ENCODE assay signal across 10 mouse cellular contexts in genomic region chr5:100091263-100091594, GRCm38 (mm10). TPM values are rescaled to one million over a fixed set of nuclear protein-coding genes. Genes with fewer than 3 reads are reported as not detected.
DNase-seq lines count a peak whose midpoint lies in the region; ATAC-seq and TF ChIP-seq lines count a peak whose summit lies in the region.
"Had no signal": no experiment of that assay in that cellular context is flagged by ENCODE, and none has a peak within 500 bp of the region (broad histone marks: within the 10 kb centered on the region; RNA-seq: fewer than 3 reads in every experiment).

No protein-coding gene starts in this region.

- no peak for DNase-seq in kidney, postnatal 10 days
- peak; percentile 39 for DNase-seq in hindbrain, embryonic 14.5 days (ENCODE audit: low spot score)
- peak; percentile 61 for DNase-seq in midbrain, postnatal 0 days (ENCODE audit: low spot score)
- no peak for DNase-seq in thymus, postnatal 0 days (ENCODE audit: low spot score)
- no peak for DNase-seq in gastrocnemius, postnatal 4 days (ENCODE audit: low spot score in 2 of 2)
- DNase-seq: gastrocnemius, postnatal 36 days; layer of hippocampus, postnatal 36 days; liver, postnatal 0 days had no signal

- H3K9ac ChIP-seq in kidney, embryonic 16.5 days (replicated peaks; ENCODE audit: low read length) = 0 out of 2 replicates have a peak overlapping the region, but pooled peaks have one; percentile 1
- peak overlapping the region; percentile 39; the same call in 1 of the 2 replicates for H3K9ac ChIP-seq in forebrain, embryonic 12.5 days
- peak overlapping the region; percentile 18; the same call in 1 of the 2 replicates for H3K9ac ChIP-seq in hindbrain, embryonic 14.5 days
- no peak overlapping the region for H3K9ac ChIP-seq in midbrain, postnatal 0 days (replicated peaks; ENCODE audit: low read length, poor library complexity, severe bottlenecking)
- H3K9ac ChIP-seq: liver, postnatal 0 days had no signal

- no peaks in the 10 kb centered on the region for H3K9me3 ChIP-seq in kidney, embryonic 16.5 days (ENCODE audit: low read length)
- H3K9me3 ChIP-seq in forebrain, embryonic 12.5 days = no peaks in the 10 kb centered on the region
- no peaks in the 10 kb centered on the region for H3K9me3 ChIP-seq in hindbrain, embryonic 14.5 days (ENCODE audit: control insufficient read depth, low read length)
- H3K9me3 ChIP-seq in midbrain, postnatal 0 days (ENCODE audit: low read length) = no peaks in the 10 kb centered on the region

- no peaks in the 10 kb centered on the region for H3K27me3 ChIP-seq in kidney, embryonic 16.5 days (ENCODE audit: insufficient read depth, low read length)
- 0 out of 2 replicates have a peak, but pooled peaks cover 3% of the 10 kb centered on the region for H3K27me3 ChIP-seq in forebrain, embryonic 12.5 days
- H3K27me3 ChIP-seq in hindbrain, embryonic 14.5 days (ENCODE audit: control insufficient read depth, insufficient read depth, low read length) = no peaks in the 10 kb centered on the region
- H3K27me3 ChIP-seq in midbrain, postnatal 0 days (ENCODE audit: insufficient read depth, low read length) = no peaks in the 10 kb centered on the region

- H3K4me3 ChIP-seq in kidney, embryonic 16.5 days (ENCODE audit: low read length) = no peak overlapping the region
- no peak overlapping the region for H3K4me3 ChIP-seq in forebrain, embryonic 12.5 days (replicated peaks)
- H3K4me3 ChIP-seq in hindbrain, embryonic 14.5 days (replicated peaks; ENCODE audit: low read length) = no peak overlapping the region
- no peak overlapping the region for H3K4me3 ChIP-seq in midbrain, postnatal 0 days (ENCODE audit: low read depth, low read length)

- ATAC-seq in kidney, embryonic 16.5 days (ENCODE audit: low FRiP score, low TSS enrichment) = no peak
- ATAC-seq in forebrain, embryonic 12.5 days (ENCODE audit: low FRiP score) = peak; percentile 56
- peak; percentile 44 for ATAC-seq in hindbrain, embryonic 14.5 days (ENCODE audit: low FRiP score)
- peak; percentile 41; the same call in 1 of the 2 replicates for ATAC-seq in midbrain, postnatal 0 days (ENCODE audit: low FRiP score)
- ATAC-seq: liver, postnatal 0 days had no signal

- peaks cover 16% of the 10 kb centered on the region; the same call in 1 of the 2 replicates for H3K4me1 ChIP-seq in kidney, embryonic 16.5 days (ENCODE audit: insufficient read depth, low read length)
- H3K4me1 ChIP-seq in forebrain, embryonic 12.5 days = peaks cover 14% of the 10 kb centered on the region
- peaks cover 22% of the 10 kb centered on the region for H3K4me1 ChIP-seq in hindbrain, embryonic 14.5 days (replicated peaks; ENCODE audit: control insufficient read depth, insufficient read depth, low read length)
- H3K4me1 ChIP-seq in midbrain, postnatal 0 days (ENCODE audit: insufficient read depth, low read length) = 0 out of 2 replicates have a peak, but pooled peaks cover 6% of the 10 kb centered on the region

- H3K27ac ChIP-seq in kidney, embryonic 16.5 days (ENCODE audit: low read length) = no peak overlapping the region
- peak overlapping the region; percentile 76 for H3K27ac ChIP-seq in forebrain, embryonic 12.5 days
- H3K27ac ChIP-seq in hindbrain, embryonic 14.5 days = peak overlapping the region; percentile 81
- H3K27ac ChIP-seq in midbrain, postnatal 0 days (ENCODE audit: low read depth, low read length) = peak overlapping the region; percentile 55; the same call in 1 of the 2 replicates

- WGBS in kidney, embryonic 16.5 days = 37% methylated on average over 10 of the region's 10 CpGs
- 37% methylated on average over 10 of the region's 10 CpGs for WGBS in forebrain, embryonic 12.5 days
- 25% methylated on average over 10 of the region's 10 CpGs for whole genome bisulfite sequencing in hindbrain, embryonic 14.5 days
- 28% methylated on average over 10 of the region's 10 CpGs for WGBS in midbrain, postnatal 0 days

- peak overlapping the region; percentile 31 for H3K4me2 ChIP-seq in kidney, embryonic 16.5 days (replicated peaks; ENCODE audit: low read depth, low read length)
- peak overlapping the region; percentile 36 for H3K4me2 ChIP-seq in forebrain, embryonic 12.5 days
- peak overlapping the region; percentile 34 for H3K4me2 ChIP-seq in hindbrain, embryonic 14.5 days (replicated peaks)
- H3K4me2 ChIP-seq in midbrain, postnatal 0 days (ENCODE audit: low read depth, low read length, poor library complexity, severe bottlenecking) = peak overlapping the region; percentile 24; the same call in 1 of the 2 replicates

- H3K36me3 ChIP-seq in kidney, embryonic 16.5 days (ENCODE audit: insufficient read depth, low read length) = peaks cover 6% of the 10 kb centered on the region
- no peaks in the 10 kb centered on the region for H3K36me3 ChIP-seq in forebrain, embryonic 12.5 days (replicated peaks)
- peaks cover 4% of the 10 kb centered on the region; the same call in 1 of the 2 replicates for H3K36me3 ChIP-seq in hindbrain, embryonic 14.5 days (replicated peaks; ENCODE audit: control insufficient read depth, insufficient read depth)
- H3K36me3 ChIP-seq in midbrain, postnatal 0 days (ENCODE audit: insufficient read depth, low read length) = no peaks in the 10 kb centered on the region

- TF ChIP-seq CTCF in midbrain, postnatal 0 days (IDR thresholded peaks at IDR 0.05) = no peak

RNA-seq across cellular contexts. Expression of gene Enoph1, which starts 51.4 kb away (rescaled TPM):
- polyA plus RNA-seq in kidney, embryonic 16.5 days (2015; fragmentation: Nextera tagmentation; extraction: Ambion mirVana) = 47.7 and 52.1 TPM in 2 replicates
- polyA plus RNA-seq in forebrain, embryonic 12.5 days (2016; fragmentation: Nextera tagmentation; extraction: Ambion mirVana) = 43.8 and 45.0 TPM in 2 replicates
- 44.3 and 54.0 TPM in 2 replicates for polyA plus RNA-seq in hindbrain, embryonic 14.5 days (2014; fragmentation: Nextera tagmentation; extraction: Ambion mirVana)
- 50.0 and 54.7 TPM in 2 replicates for total RNA-seq in midbrain, postnatal 0 days (2014; rRNA removed)
- 55.0 and 56.3 TPM in 2 replicates for polyA plus RNA-seq in midbrain, postnatal 0 days (2015; fragmentation: Nextera tagmentation; extraction: Ambion mirVana)
- 33.9 and 35.1 TPM in 2 replicates for polyA plus RNA-seq in thymus, postnatal 0 days (2015; fragmentation: Nextera tagmentation; extraction: Ambion mirVana)
- 10 to 100 TPM; 13.9 to 14.7 TPM for total RNA-seq in gastrocnemius, postnatal 4 days (2021)

RNA-seq across cellular contexts. Expression of gene Hnrnpdl, which starts 51.8 kb away (rescaled TPM):
- polyA plus RNA-seq in kidney, embryonic 16.5 days (2015; fragmentation: Nextera tagmentation; extraction: Ambion mirVana) = 153 and 162 TPM in 2 replicates
- 284 and 293 TPM in 2 replicates for polyA plus RNA-seq in forebrain, embryonic 12.5 days (2016; fragmentation: Nextera tagmentation; extraction: Ambion mirVana)
- 202 and 206 TPM in 2 replicates for polyA plus RNA-seq in hindbrain, embryonic 14.5 days (2014; fragmentation: Nextera tagmentation; extraction: Ambion mirVana)
- 145 and 171 TPM in 2 replicates for total RNA-seq in midbrain, postnatal 0 days (2014; rRNA removed)
- 203 and 214 TPM in 2 replicates for polyA plus RNA-seq in midbrain, postnatal 0 days (2015; fragmentation: Nextera tagmentation; extraction: Ambion mirVana)
- 101 and 125 TPM in 2 replicates for polyA plus RNA-seq in thymus, postnatal 0 days (2015; fragmentation: Nextera tagmentation; extraction: Ambion mirVana)
- 100 to 1,000 TPM; 116 to 132 TPM for total RNA-seq in gastrocnemius, postnatal 4 days (2021)

Comparison
In these comparisons a context has a peak if more than half of its experiments do, and no peak if none do; other contexts are left out.
1. DNase-seq: peak in hindbrain, embryonic 14.5 days (single experiment) and midbrain, postnatal 0 days (single experiment); none in kidney, postnatal 10 days (single experiment), thymus, postnatal 0 days (single experiment) and gastrocnemius, postnatal 4 days (0 of 2).
2. Peak in every context shown above with its lines, with median percentiles within 50 percentile points of each other: H3K4me2 ChIP-seq.